Mouse (Mus musculus) hindbrain, embryonic 13.5 days (tissue): Measurements from ENCODE around the gene Pimreg. TPM values are rescaled to one million over a fixed set of nuclear protein-coding genes. Genes with fewer than 3 reads are reported as not detected.

Source experiments
- polyA plus RNA-seq: library from polyadenylated mRNA; unstranded; fragments of >200 nt; fragmentation: Nextera tagmentation; extraction: Ambion mirVana; gene quantifications from 2 replicates; pipeline ENCODE4 v1.2.1, GENCODE M21; 2015

Pimreg gene
- polyA plus RNA-seq, 1 experiment from 2014 or later, result 43.2 TPM

Other genes with a start within 250 kb of the Pimreg start
- gene Aipl1, start 4.5 kb upstream of the Pimreg start, polyA plus RNA-seq, result 0.31 and 0.39 TPM in 2 replicates
- gene Pitpnm3, start 93.7 kb downstream of the Pimreg start, polyA plus RNA-seq, result 1.9 and 2.0 TPM in 2 replicates
- gene Gm43951, start 164.8 kb downstream of the Pimreg start, polyA plus RNA-seq, result 1.3 and 1.5 TPM in 2 replicates
- gene 4933427D14Rik, start 165.4 kb downstream of the Pimreg start, polyA plus RNA-seq, result 26.3 and 28.4 TPM in 2 replicates
- gene Txndc17, start 165.5 kb downstream of the Pimreg start, polyA plus RNA-seq, result 160 and 166 TPM in 2 replicates
- gene Med31, start 173.6 kb downstream of the Pimreg start, polyA plus RNA-seq, result 62.5 and 67.2 TPM in 2 replicates
- gene Slc13a5, start 225.2 kb downstream of the Pimreg start, polyA plus RNA-seq, result 1.4 and 1.5 TPM in 2 replicates